Mouse (Mus musculus): ENCODE results near the gene Letmd1. TPM values are rescaled to one million over a fixed set of nuclear protein-coding genes. Genes with fewer than 3 reads are reported as not detected.
"Not testable (repeated sequence)": the region's sequence is repeated elsewhere in the genome, so short reads cannot be mapped to it uniquely, and the experiment has no call there.

The Letmd1 gene
- 25.8 and 26.7 TPM in 2 replicates for polyA plus RNA-seq (2015; fragmentation: Nextera tagmentation; extraction: Ambion mirVana)

- peak within 1 kb of the TSS; percentile 67 for H3K4me3 ChIP-seq (replicated peaks; ENCODE audit: low read length)
- H3K9me3 ChIP-seq (replicated peaks; ENCODE audit: control insufficient read depth, low read length), result no peaks in the 10 kb centered on the region
- H3K27ac ChIP-seq (ENCODE audit: low read length), result peak within 1 kb of the TSS; percentile 73
- H3K4me2 ChIP-seq (ENCODE audit: low read depth, low read length), result peak within 1 kb of the TSS; percentile 97
- no peaks in the 10 kb centered on the region for H3K27me3 ChIP-seq (ENCODE audit: control insufficient read depth, insufficient read depth, low read length)
- H3K4me1 ChIP-seq (ENCODE audit: control insufficient read depth, insufficient read depth, low read length), result peaks cover 19% of the 10 kb centered on the region
- H3K9ac ChIP-seq (ENCODE audit: low read length), result peak within 1 kb of the TSS; percentile 90
- 2% methylated on average over 78 of the region's 84 CpGs for WGBS
- H3K36me3 ChIP-seq (ENCODE audit: control insufficient read depth, insufficient read depth, low read length), result 0 out of 2 replicates have a peak, but pooled peaks cover 3% of the 10 kb centered on the region
- ATAC-seq (ENCODE audit: insufficient read depth, low FRiP score), result peak; percentile 95
Observed at GRCm38 (mm10) chr15:100468295-100469188, at the start of gene Letmd1. TSS of gene Letmd1 (plus strand) at chr15:100469023.

- ATAC-seq (ENCODE audit: insufficient read depth, low FRiP score), result no peak
- Histone ChIP-seq H3K27me3 (ENCODE audit: control insufficient read depth, insufficient read depth, low read length) (no peaks in the 10 kb centered on the region), H3K4me3 (replicated peaks; ENCODE audit: low read length) (no peak overlapping the region), H3K4me2 (ENCODE audit: low read depth, low read length) (no peak overlapping the region), H3K4me1 (ENCODE audit: control insufficient read depth, insufficient read depth, low read length) (peaks cover 38% of the 10 kb centered on the region), H3K36me3 (ENCODE audit: control insufficient read depth, insufficient read depth, low read length) (no peaks in the 10 kb centered on the region), H3K9me3 (replicated peaks; ENCODE audit: control insufficient read depth, low read length) (no peaks in the 10 kb centered on the region), H3K9ac (ENCODE audit: low read length) (no peak overlapping the region), H3K27ac (ENCODE audit: low read length) (no peak overlapping the region)
- WGBS, result 69% methylated on average over 8 of the region's 8 CpGs
Observed at GRCm38 (mm10) chr15:100419311-100419710, 49.5 kb upstream of the Letmd1 start.

- H3K9me3 ChIP-seq (replicated peaks; ENCODE audit: control insufficient read depth, low read length), result no peaks in the 10 kb centered on the region
- WGBS, result 58% methylated on average over 9 of the region's 9 CpGs
- H3K27me3 ChIP-seq (ENCODE audit: control insufficient read depth, insufficient read depth, low read length), result no peaks in the 10 kb centered on the region
- no peak overlapping the region for H3K4me3 ChIP-seq (replicated peaks; ENCODE audit: low read length)
- no peak overlapping the region; the same call in 1 of the 2 replicates for H3K27ac ChIP-seq (ENCODE audit: low read length)
- peaks cover 38% of the 10 kb centered on the region for H3K4me1 ChIP-seq (ENCODE audit: control insufficient read depth, insufficient read depth, low read length)
- ATAC-seq (ENCODE audit: insufficient read depth, low FRiP score), result no peak
- no peaks in the 10 kb centered on the region for H3K36me3 ChIP-seq (ENCODE audit: control insufficient read depth, insufficient read depth, low read length)
- H3K4me2 ChIP-seq (ENCODE audit: low read depth, low read length), result no peak overlapping the region
- H3K9ac ChIP-seq (ENCODE audit: low read length), result 0 out of 2 replicates have a peak overlapping the region, but pooled peaks have one; percentile 9
Observed at GRCm38 (mm10) chr15:100419901-100420745, 48.7 kb upstream of the Letmd1 start.

GRCm38 (mm10) chr15:100421059-100421757, 47.6 kb upstream of the Letmd1 start:
- 31% methylated on average over 8 of the region's 8 CpGs for WGBS

GRCm38 (mm10) chr15:100421758-100422197, 47.0 kb upstream of the Letmd1 start, which contains the start of gene Gm5475:
TSS of gene Gm5475 (plus strand) at chr15:100422147.
- H3K9me3 ChIP-seq (replicated peaks; ENCODE audit: control insufficient read depth, low read length); H3K27me3 ChIP-seq (ENCODE audit: control insufficient read depth, insufficient read depth, low read length); H3K36me3 ChIP-seq (ENCODE audit: control insufficient read depth, insufficient read depth, low read length); ATAC-seq (ENCODE audit: insufficient read depth, low FRiP score): not testable (repeated sequence)
- Histone ChIP-seq H3K4me1 (ENCODE audit: control insufficient read depth, insufficient read depth, low read length) (peaks cover 38% of the 10 kb centered on the region), H3K4me3 (replicated peaks; ENCODE audit: low read length) (peak within 1 kb of the TSS; percentile 83), H3K9ac (ENCODE audit: low read length) (peak within 1 kb of the TSS; percentile 90), H3K27ac (ENCODE audit: low read length) (peak within 1 kb of the TSS; percentile 25; the same call in 1 of the 2 replicates), H3K4me2 (ENCODE audit: low read depth, low read length) (peak within 1 kb of the TSS; percentile 100)
- 32% methylated on average over 3 of the region's 3 CpGs for WGBS

More at GRCm38 (mm10) chr15:100421059-100421757, 47.6 kb upstream of the Letmd1 start:
- Histone ChIP-seq H3K4me3 (replicated peaks; ENCODE audit: low read length) (peak overlapping the region; percentile 83), H3K27ac (ENCODE audit: low read length) (no peak overlapping the region), H3K9me3 (replicated peaks; ENCODE audit: control insufficient read depth, low read length) (no peaks in the 10 kb centered on the region), H3K4me2 (ENCODE audit: low read depth, low read length) (peak overlapping the region; percentile 79), H3K4me1 (ENCODE audit: control insufficient read depth, insufficient read depth, low read length) (peaks cover 38% of the 10 kb centered on the region), H3K36me3 (ENCODE audit: control insufficient read depth, insufficient read depth, low read length) (no peaks in the 10 kb centered on the region), H3K9ac (ENCODE audit: low read length) (peak overlapping the region; percentile 32; the same call in 1 of the 2 replicates), H3K27me3 (ENCODE audit: control insufficient read depth, insufficient read depth, low read length) (0 out of 2 replicates have a peak, but pooled peaks cover 3% of the 10 kb centered on the region)
- no peak for ATAC-seq (ENCODE audit: insufficient read depth, low FRiP score)

GRCm38 (mm10) chr15:100422476-100422875, 46.3 kb upstream of the Letmd1 start:
- Histone ChIP-seq H3K9ac (ENCODE audit: low read length) (peak overlapping the region; percentile 90), H3K4me3 (replicated peaks; ENCODE audit: low read length) (peak overlapping the region; percentile 83), H3K4me1 (ENCODE audit: control insufficient read depth, insufficient read depth, low read length) (peaks cover 38% of the 10 kb centered on the region), H3K4me2 (ENCODE audit: low read depth, low read length) (peak overlapping the region; percentile 79), H3K27ac (ENCODE audit: low read length) (peak overlapping the region; percentile 25; the same call in 1 of the 2 replicates), H3K9me3 (replicated peaks; ENCODE audit: control insufficient read depth, low read length) (no peaks in the 10 kb centered on the region), H3K36me3 (ENCODE audit: control insufficient read depth, insufficient read depth, low read length) (no peaks in the 10 kb centered on the region), H3K27me3 (ENCODE audit: control insufficient read depth, insufficient read depth, low read length) (0 out of 2 replicates have a peak, but pooled peaks cover 3% of the 10 kb centered on the region)
- ATAC-seq (ENCODE audit: insufficient read depth, low FRiP score), result peak; percentile 35
- under 1% methylated on average over 44 of the region's 44 CpGs for WGBS

GRCm38 (mm10) chr15:100422899-100423860, 45.6 kb upstream of the Letmd1 start:
- H3K36me3 ChIP-seq (ENCODE audit: control insufficient read depth, insufficient read depth, low read length), result no peaks in the 10 kb centered on the region
- H3K4me1 ChIP-seq (ENCODE audit: control insufficient read depth, insufficient read depth, low read length), result peaks cover 36% of the 10 kb centered on the region
- H3K27me3 ChIP-seq (ENCODE audit: control insufficient read depth, insufficient read depth, low read length), result 0 out of 2 replicates have a peak, but pooled peaks cover 3% of the 10 kb centered on the region
- ATAC-seq (ENCODE audit: insufficient read depth, low FRiP score), result peak; percentile 97
- H3K9me3 ChIP-seq (replicated peaks; ENCODE audit: control insufficient read depth, low read length), result no peaks in the 10 kb centered on the region
- peak overlapping the region; percentile 90 for H3K9ac ChIP-seq (ENCODE audit: low read length)
- peak overlapping the region; percentile 100 for H3K4me2 ChIP-seq (ENCODE audit: low read depth, low read length)
- peak overlapping the region; percentile 70; the same call in 1 of the 2 replicates for H3K27ac ChIP-seq (ENCODE audit: low read length)
- H3K4me3 ChIP-seq (replicated peaks; ENCODE audit: low read length), result peak overlapping the region; percentile 83
- WGBS, result under 1% methylated on average over 65 of the region's 65 CpGs

Measured in stomach, embryonic 16.5 days (tissue).